Mouse (Mus musculus): ENCODE measurements around the gene Sertad1. TPM values are rescaled to one million over a fixed set of nuclear protein-coding genes. Genes with fewer than 3 reads are reported as not detected.

The Sertad1 gene
- polyA plus RNA-seq, 1 experiment from 2014 or later: 24.3 TPM

DNA sequence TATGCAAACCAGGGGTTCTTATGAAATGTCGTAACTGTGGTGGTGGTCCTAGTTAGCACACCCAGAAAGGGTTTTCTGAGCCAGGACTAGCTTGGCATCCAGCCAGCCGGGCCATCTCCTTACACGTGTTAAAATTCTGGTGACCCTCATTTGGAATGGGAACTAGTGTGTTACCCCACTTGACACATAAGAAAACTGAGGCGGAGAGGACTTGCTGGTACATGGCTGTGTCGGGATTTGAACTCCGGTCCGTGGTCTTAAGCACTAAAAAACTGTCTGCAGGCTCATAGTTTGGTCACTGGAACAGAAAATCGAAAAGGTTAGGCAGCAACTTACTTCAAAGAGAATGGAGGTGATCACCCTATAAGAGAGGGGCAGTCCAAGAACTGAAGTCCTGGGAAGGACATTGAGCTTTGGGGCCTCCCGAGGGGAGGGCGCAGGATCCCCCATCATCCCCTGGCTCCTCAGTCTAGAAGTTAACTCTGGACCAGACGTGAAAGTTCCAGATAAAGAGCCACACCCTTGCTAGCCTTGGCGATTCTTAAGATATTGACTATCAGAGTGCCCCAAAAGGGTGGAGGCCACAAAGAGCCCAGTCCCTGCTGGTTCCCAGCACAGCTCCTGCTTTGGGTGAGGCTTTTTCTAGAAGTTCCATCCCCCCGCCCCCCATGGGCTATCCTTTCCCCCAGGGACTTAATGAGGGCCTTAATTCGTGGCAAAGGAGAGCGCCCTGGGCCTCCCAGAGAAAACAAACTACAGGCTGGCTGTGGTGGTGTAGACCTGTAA lies 38.1 kb upstream of the Sertad1 start:
- no peaks in the 10 kb centered on the region for H3K36me3 ChIP-seq (replicated peaks; ENCODE audit: control insufficient read depth, insufficient read depth, low read depth, low read length)
- peak overlapping the region; percentile 90 for H3K4me2 ChIP-seq (ENCODE audit: low read depth, low read length)
- no peak overlapping the region for H3K27ac ChIP-seq (replicated peaks; ENCODE audit: low read depth, low read length)
- WGBS: 53% methylated on average over 15 of the region's 15 CpGs
- DNase-seq (ENCODE audit: low spot score): no peak
- H3K4me1 ChIP-seq (ENCODE audit: control insufficient read depth, insufficient read depth, low read length): no peaks in the 10 kb centered on the region
- peak overlapping the region; percentile 52 for H3K4me3 ChIP-seq (ENCODE audit: low read depth, low read length)
- no peaks in the 10 kb centered on the region for H3K9me3 ChIP-seq (replicated peaks; ENCODE audit: control insufficient read depth, low read length)
- H3K27me3 ChIP-seq (ENCODE audit: control insufficient read depth, insufficient read depth, low read length): peaks cover 21% of the 10 kb centered on the region
- peak overlapping the region; percentile 62 for H3K9ac ChIP-seq (replicated peaks; ENCODE audit: low read length)
- ATAC-seq (replicated peaks; ENCODE audit: insufficient number of reproducible peaks, low FRiP score, low TSS enrichment, low read depth): no peak

- no peak overlapping the region for H3K27ac ChIP-seq (replicated peaks; ENCODE audit: low read depth, low read length)
- no peak overlapping the region for H3K4me3 ChIP-seq (ENCODE audit: low read depth, low read length)
- no peak overlapping the region for H3K4me2 ChIP-seq (ENCODE audit: low read depth, low read length)
- DNase-seq (ENCODE audit: low spot score) (peak; percentile 76), ATAC-seq (replicated peaks; ENCODE audit: insufficient number of reproducible peaks, low FRiP score, low TSS enrichment, low read depth) (no peak)
- H3K9me3 ChIP-seq (replicated peaks; ENCODE audit: control insufficient read depth, low read length): no peaks in the 10 kb centered on the region
- WGBS: 59% methylated on average over 10 of the region's 10 CpGs
- peaks cover 21% of the 10 kb centered on the region for H3K27me3 ChIP-seq (ENCODE audit: control insufficient read depth, insufficient read depth, low read length)
- no peak overlapping the region for H3K9ac ChIP-seq (replicated peaks; ENCODE audit: low read length)
- H3K4me1 ChIP-seq (ENCODE audit: control insufficient read depth, insufficient read depth, low read length): no peaks in the 10 kb centered on the region
- H3K36me3 ChIP-seq (replicated peaks; ENCODE audit: control insufficient read depth, insufficient read depth, low read depth, low read length): no peaks in the 10 kb centered on the region
Observed at GRCm38 (mm10) chr7:27449256-27449862, 37.4 kb upstream of the Sertad1 start.

DNA sequence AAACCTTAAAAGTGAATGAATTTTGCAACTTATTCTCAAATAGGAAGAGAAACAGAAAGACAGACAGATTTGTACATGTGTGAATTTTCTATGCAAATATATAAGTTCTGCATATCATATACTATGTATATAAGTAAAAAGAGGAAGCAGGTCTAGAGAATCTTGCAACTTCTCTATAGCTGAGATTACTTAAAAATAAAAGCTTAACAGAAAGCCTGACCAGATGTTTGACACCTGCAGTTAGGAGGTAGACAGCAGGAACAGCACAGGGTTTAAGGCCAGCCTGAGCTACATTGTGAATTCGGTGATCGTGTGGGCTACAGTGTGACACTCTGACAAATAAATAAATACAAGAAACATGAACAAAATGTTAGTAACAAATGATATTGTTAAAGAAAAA lies 35.4 kb upstream of the Sertad1 start:
- no peaks in the 10 kb centered on the region for H3K4me1 ChIP-seq (ENCODE audit: control insufficient read depth, insufficient read depth, low read length)
- no peaks in the 10 kb centered on the region for H3K9me3 ChIP-seq (replicated peaks; ENCODE audit: control insufficient read depth, low read length)
- no peaks in the 10 kb centered on the region for H3K36me3 ChIP-seq (replicated peaks; ENCODE audit: control insufficient read depth, insufficient read depth, low read depth, low read length)
- H3K4me3 ChIP-seq (ENCODE audit: low read depth, low read length): no peak overlapping the region
- ATAC-seq (replicated peaks; ENCODE audit: insufficient number of reproducible peaks, low FRiP score, low TSS enrichment, low read depth): no peak
- no peak overlapping the region for H3K4me2 ChIP-seq (ENCODE audit: low read depth, low read length)
- H3K9ac ChIP-seq (replicated peaks; ENCODE audit: low read length): no peak overlapping the region
- H3K27me3 ChIP-seq (ENCODE audit: control insufficient read depth, insufficient read depth, low read length): peaks cover 9% of the 10 kb centered on the region
- WGBS: 95% methylated on average over 2 of the region's 2 CpGs
- no peak overlapping the region for H3K27ac ChIP-seq (replicated peaks; ENCODE audit: low read depth, low read length)
- no peak for DNase-seq (ENCODE audit: low spot score)

DNA sequence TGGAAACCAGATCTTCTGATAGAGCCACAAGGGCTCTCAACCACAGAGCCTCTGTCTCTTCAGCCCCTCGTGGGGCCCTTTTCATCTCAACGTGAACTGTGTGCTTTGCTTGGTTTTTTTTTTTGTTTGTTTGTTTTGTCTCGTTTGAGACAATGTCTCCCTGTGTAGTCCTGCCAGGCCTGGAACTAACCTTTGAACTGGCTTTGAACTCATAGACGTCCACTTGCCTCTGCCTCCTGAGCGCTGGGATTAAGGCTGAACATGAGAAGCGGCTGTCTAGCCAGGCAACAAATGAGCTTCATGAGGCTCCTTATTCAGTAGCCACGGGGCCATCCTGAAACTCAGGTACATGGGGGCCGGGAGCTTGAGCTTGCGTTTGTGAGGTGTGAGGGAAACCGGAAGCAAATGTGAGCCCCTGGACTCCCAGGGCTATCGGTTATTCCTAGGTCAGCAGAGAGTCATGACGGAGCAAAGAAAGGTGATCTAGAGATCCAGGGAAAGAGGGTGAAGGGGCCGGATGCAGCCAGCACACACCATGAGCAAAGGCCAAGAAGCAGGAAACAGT lies 34.4 kb upstream of the Sertad1 start:
- Histone ChIP-seq H3K27ac (replicated peaks; ENCODE audit: low read depth, low read length) (no peak overlapping the region), H3K27me3 (ENCODE audit: control insufficient read depth, insufficient read depth, low read length) (0 out of 2 replicates have a peak, but pooled peaks cover 3% of the 10 kb centered on the region), H3K4me3 (ENCODE audit: low read depth, low read length) (no peak overlapping the region), H3K9ac (replicated peaks; ENCODE audit: low read length) (no peak overlapping the region), H3K9me3 (replicated peaks; ENCODE audit: control insufficient read depth, low read length) (no peaks in the 10 kb centered on the region), H3K4me1 (ENCODE audit: control insufficient read depth, insufficient read depth, low read length) (no peaks in the 10 kb centered on the region), H3K4me2 (ENCODE audit: low read depth, low read length) (no peak overlapping the region), H3K36me3 (replicated peaks; ENCODE audit: control insufficient read depth, insufficient read depth, low read depth, low read length) (no peaks in the 10 kb centered on the region)
- no peak for DNase-seq (ENCODE audit: low spot score)
- no peak for ATAC-seq (replicated peaks; ENCODE audit: insufficient number of reproducible peaks, low FRiP score, low TSS enrichment, low read depth)
- WGBS: 46% methylated on average over 13 of the region's 13 CpGs

DNA sequence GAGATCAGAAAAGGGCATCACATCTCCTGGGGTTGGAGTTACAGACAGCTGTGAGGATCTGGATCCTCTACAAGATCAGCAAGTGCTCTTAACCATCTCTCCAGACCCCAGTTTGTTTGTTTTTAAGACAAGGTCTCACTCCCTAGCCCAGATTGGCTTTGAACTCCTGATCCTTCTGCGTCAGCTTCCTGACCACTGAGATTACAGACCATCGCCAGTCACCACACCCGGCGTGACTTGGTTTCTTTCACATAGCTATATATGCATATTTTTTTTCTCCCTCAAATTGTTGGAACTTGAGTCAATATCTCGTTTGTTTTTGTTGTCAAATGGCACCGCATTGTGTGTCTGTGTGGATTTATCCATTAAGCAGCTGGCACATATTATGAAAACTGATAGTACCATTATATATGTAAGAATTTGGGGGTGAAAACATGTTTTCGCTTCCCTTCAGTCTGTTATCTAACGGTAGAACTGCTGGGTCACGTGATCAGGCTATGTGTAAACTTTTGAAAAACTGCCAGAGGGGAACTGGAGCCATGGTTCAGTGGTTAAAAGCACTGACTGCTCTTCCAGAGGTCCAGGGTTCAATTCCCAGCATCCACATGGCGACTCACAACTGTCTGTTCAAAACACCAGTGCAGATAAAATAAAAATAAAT lies 32.1 kb upstream of the Sertad1 start:
- Histone ChIP-seq H3K4me2 (ENCODE audit: low read depth, low read length) (no peak overlapping the region), H3K27ac (replicated peaks; ENCODE audit: low read depth, low read length) (no peak overlapping the region), H3K9me3 (replicated peaks; ENCODE audit: control insufficient read depth, low read length) (no peaks in the 10 kb centered on the region), H3K36me3 (replicated peaks; ENCODE audit: control insufficient read depth, insufficient read depth, low read depth, low read length) (no peaks in the 10 kb centered on the region), H3K27me3 (ENCODE audit: control insufficient read depth, insufficient read depth, low read length) (no peaks in the 10 kb centered on the region), H3K4me3 (ENCODE audit: low read depth, low read length) (no peak overlapping the region), H3K9ac (replicated peaks; ENCODE audit: low read length) (no peak overlapping the region), H3K4me1 (ENCODE audit: control insufficient read depth, insufficient read depth, low read length) (no peaks in the 10 kb centered on the region)
- ATAC-seq (replicated peaks; ENCODE audit: insufficient number of reproducible peaks, low FRiP score, low TSS enrichment, low read depth): no peak
- no peak for DNase-seq (ENCODE audit: low spot score)
- 72% methylated on average over 10 of the region's 10 CpGs for WGBS

- H3K9ac ChIP-seq (replicated peaks; ENCODE audit: low read length): no peak overlapping the region
- H3K4me1 ChIP-seq (ENCODE audit: control insufficient read depth, insufficient read depth, low read length): no peaks in the 10 kb centered on the region
- DNase-seq (ENCODE audit: low spot score) (no peak), ATAC-seq (replicated peaks; ENCODE audit: insufficient number of reproducible peaks, low FRiP score, low TSS enrichment, low read depth) (no peak)
- H3K4me3 ChIP-seq (ENCODE audit: low read depth, low read length): no peak overlapping the region
- no peaks in the 10 kb centered on the region for H3K36me3 ChIP-seq (replicated peaks; ENCODE audit: control insufficient read depth, insufficient read depth, low read depth, low read length)
- H3K4me2 ChIP-seq (ENCODE audit: low read depth, low read length): no peak overlapping the region
- WGBS: 85% methylated on average over 3 of the region's 3 CpGs
- no peaks in the 10 kb centered on the region for H3K9me3 ChIP-seq (replicated peaks; ENCODE audit: control insufficient read depth, low read length)
- H3K27me3 ChIP-seq (ENCODE audit: control insufficient read depth, insufficient read depth, low read length): no peaks in the 10 kb centered on the region
- no peak overlapping the region for H3K27ac ChIP-seq (replicated peaks; ENCODE audit: low read depth, low read length)
Observed at GRCm38 (mm10) chr7:27455273-27455672, 31.4 kb upstream of the Sertad1 start.

GRCm38 (mm10) chr7:27458614-27459013 lies 28.1 kb upstream of the Sertad1 start:
- Histone ChIP-seq H3K9me3 (replicated peaks; ENCODE audit: control insufficient read depth, low read length) (no peaks in the 10 kb centered on the region), H3K36me3 (replicated peaks; ENCODE audit: control insufficient read depth, insufficient read depth, low read depth, low read length) (no peaks in the 10 kb centered on the region), H3K9ac (replicated peaks; ENCODE audit: low read length) (no peak overlapping the region), H3K27ac (replicated peaks; ENCODE audit: low read depth, low read length) (no peak overlapping the region), H3K4me3 (ENCODE audit: low read depth, low read length) (no peak overlapping the region), H3K27me3 (ENCODE audit: control insufficient read depth, insufficient read depth, low read length) (no peaks in the 10 kb centered on the region), H3K4me1 (ENCODE audit: control insufficient read depth, insufficient read depth, low read length) (no peaks in the 10 kb centered on the region), H3K4me2 (ENCODE audit: low read depth, low read length) (no peak overlapping the region)
- DNase-seq (ENCODE audit: low spot score) (no peak), ATAC-seq (replicated peaks; ENCODE audit: insufficient number of reproducible peaks, low FRiP score, low TSS enrichment, low read depth) (no peak)
- WGBS: 89% methylated on average over 4 of the region's 4 CpGs

GRCm38 (mm10) chr7:27459640-27460039 lies 27.1 kb upstream of the Sertad1 start:
- Histone ChIP-seq H3K4me2 (ENCODE audit: low read depth, low read length) (no peak overlapping the region), H3K27ac (replicated peaks; ENCODE audit: low read depth, low read length) (no peak overlapping the region), H3K9ac (replicated peaks; ENCODE audit: low read length) (no peak overlapping the region), H3K27me3 (ENCODE audit: control insufficient read depth, insufficient read depth, low read length) (no peaks in the 10 kb centered on the region), H3K9me3 (replicated peaks; ENCODE audit: control insufficient read depth, low read length) (no peaks in the 10 kb centered on the region), H3K4me1 (ENCODE audit: control insufficient read depth, insufficient read depth, low read length) (no peaks in the 10 kb centered on the region), H3K36me3 (replicated peaks; ENCODE audit: control insufficient read depth, insufficient read depth, low read depth, low read length) (no peaks in the 10 kb centered on the region), H3K4me3 (ENCODE audit: low read depth, low read length) (no peak overlapping the region)
- WGBS: 87% methylated on average over 5 of the region's 5 CpGs
- ATAC-seq (replicated peaks; ENCODE audit: insufficient number of reproducible peaks, low FRiP score, low TSS enrichment, low read depth) (no peak), DNase-seq (ENCODE audit: low spot score) (no peak)
